8 mouse cellular contexts compared by ENCODE assay signal in the genomic region with DNA sequence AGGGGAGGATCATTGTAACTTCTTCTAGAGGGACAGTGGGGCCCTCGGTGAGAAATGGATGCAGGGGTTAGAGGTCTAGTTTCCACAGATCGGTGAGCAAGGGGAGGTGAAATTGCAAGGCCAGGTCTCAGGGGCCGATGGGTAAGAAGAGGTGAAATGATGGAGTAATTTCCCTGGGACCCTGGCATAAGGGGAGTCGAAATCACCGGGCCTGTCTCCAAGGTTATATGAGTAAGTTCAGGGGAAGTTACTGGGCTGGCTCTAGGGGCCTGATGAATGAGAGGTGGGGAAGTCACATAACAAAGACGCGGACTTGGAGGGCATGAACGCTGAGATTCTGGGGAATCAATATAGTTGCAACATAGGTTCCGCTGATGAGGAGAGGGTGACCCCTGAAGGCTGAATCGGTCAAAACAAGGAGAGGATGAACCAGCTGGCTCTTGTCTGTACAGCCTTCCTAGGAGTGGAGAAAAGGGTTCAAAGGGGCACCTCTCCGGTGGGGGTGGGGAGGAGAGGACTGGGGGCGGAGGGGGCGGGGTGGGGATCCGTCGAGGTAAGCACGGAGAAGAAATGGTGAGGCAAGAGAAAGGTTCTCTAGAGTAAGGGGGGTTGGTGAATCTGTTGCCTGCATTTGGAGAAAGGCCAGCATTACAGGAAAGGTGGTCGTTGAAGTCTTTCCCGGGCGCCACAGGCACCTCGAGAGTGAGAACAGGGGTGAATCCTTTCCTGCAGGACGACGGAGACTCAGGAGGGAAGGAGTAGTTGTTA. TPM values are rescaled to one million over a fixed set of nuclear protein-coding genes. Genes with fewer than 3 reads are reported as not detected.
DNase-seq lines count a peak whose midpoint lies in the region; ATAC-seq and TF ChIP-seq lines count a peak whose summit lies in the region.

No protein-coding gene starts in this region.

- H3K4me1 ChIP-seq in bone marrow, adult 2 months (ENCODE audit: control insufficient read depth, insufficient read depth, low read length) = no peaks in the 10 kb centered on the region; the same call in 1 of the 2 replicates
- peaks cover 3% of the 10 kb centered on the region; the same call in 1 of the 2 replicates for H3K4me1 ChIP-seq in embryonic fibroblast, embryonic 13.5 days (ENCODE audit: control insufficient read depth, insufficient read depth, low read length)
- H3K4me1 ChIP-seq in hindbrain, embryonic 13.5 days (replicated peaks) = peaks cover 20% of the 10 kb centered on the region
- peaks cover 17% of the 10 kb centered on the region; the same call in 1 of the 2 replicates for H3K4me1 ChIP-seq in midbrain, embryonic 15.5 days
- H3K4me1 ChIP-seq in thymus, adult 2 months (replicated peaks; ENCODE audit: control insufficient read depth, insufficient read depth, low read length) = peaks cover 11% of the 10 kb centered on the region

- TF ChIP-seq POLR2A in bone marrow, adult 2 months (IDR thresholded peaks at IDR 0.05; ENCODE audit: borderline replicate concordance, control insufficient read depth, low read depth, low read length) = no peak
- TF ChIP-seq POLR2A in embryonic fibroblast, embryonic 13.5 days (IDR thresholded peaks at IDR 0.05; ENCODE audit: low read depth, low read length) = no peak
- no peak for TF ChIP-seq POLR2A in thymus, adult 2 months (IDR thresholded peaks at IDR 0.05; ENCODE audit: control insufficient read depth, extremely low read depth, insufficient read depth, low read length, poor library complexity)

- H3K4me2 ChIP-seq in hindbrain, embryonic 13.5 days = peak overlapping the region; percentile 71
- peak overlapping the region; percentile 65 for H3K4me2 ChIP-seq in midbrain, embryonic 15.5 days

- no peaks in the 10 kb centered on the region for H3K9me3 ChIP-seq in hindbrain, embryonic 13.5 days
- no peaks in the 10 kb centered on the region for H3K9me3 ChIP-seq in midbrain, embryonic 15.5 days

- peak overlapping the region; percentile 72 for H3K9ac ChIP-seq in hindbrain, embryonic 13.5 days
- peak overlapping the region; percentile 54 for H3K9ac ChIP-seq in midbrain, embryonic 15.5 days

- intact Hi-C loops in heart, postnatal 25 days (cut with DNase I) = loop anchor here (2.0 kb wide), 1 partner anchor 20 kb away; no protein-coding TSS in a partner anchor

- WGBS in bone marrow, adult 2 months = 7% methylated on average over 22 of the region's 22 CpGs
- 10% methylated on average over 22 of the region's 22 CpGs for WGBS in hindbrain, embryonic 13.5 days
- 10% methylated on average over 22 of the region's 22 CpGs for WGBS in midbrain, embryonic 15.5 days
- 13% methylated on average over 22 of the region's 22 CpGs for WGBS in thymus, adult 2 months

- H3K4me3 ChIP-seq in bone marrow, adult 2 months (replicated peaks; ENCODE audit: control insufficient read depth, low read depth, low read length) = peak overlapping the region; percentile 50
- peak overlapping the region; percentile 60 for H3K4me3 ChIP-seq in embryonic fibroblast, embryonic 13.5 days (ENCODE audit: insufficient read depth, low read length)
- peak overlapping the region; percentile 59 for H3K4me3 ChIP-seq in hindbrain, embryonic 13.5 days
- H3K4me3 ChIP-seq in midbrain, embryonic 15.5 days = peak overlapping the region; percentile 67
- peak overlapping the region; percentile 87 for H3K4me3 ChIP-seq in thymus, adult 2 months (ENCODE audit: control insufficient read depth, insufficient read depth, low read length)

- H3K27me3 ChIP-seq in hindbrain, embryonic 13.5 days = no peaks in the 10 kb centered on the region
- no peaks in the 10 kb centered on the region for H3K27me3 ChIP-seq in midbrain, embryonic 15.5 days (replicated peaks)
- no peaks in the 10 kb centered on the region for H3K27me3 ChIP-seq in thymus, adult 2 months (ENCODE audit: control insufficient read depth, insufficient read depth, low read length)

- DNase-seq in heart, adult 11 months = peak; percentile 92
- DNase-seq in heart, postnatal 25 days (ENCODE audit: low spot score) = no peak
- DNase-seq in liver = peak; percentile 40
- peak; percentile 73 for DNase-seq in thymus, adult 2 months

- H3K27ac ChIP-seq in bone marrow, adult 2 months (ENCODE audit: control insufficient read depth, insufficient read depth, low read depth, low read length, poor library complexity) = peak overlapping the region; percentile 81
- peak overlapping the region; percentile 93 for H3K27ac ChIP-seq in embryonic fibroblast, embryonic 13.5 days (ENCODE audit: insufficient read depth, low read length)
- H3K27ac ChIP-seq in hindbrain, embryonic 13.5 days = peak overlapping the region; percentile 93
- peak overlapping the region; percentile 85 for H3K27ac ChIP-seq in midbrain, embryonic 15.5 days
- H3K27ac ChIP-seq in thymus, adult 2 months (ENCODE audit: control insufficient read depth, insufficient read depth, low read length) = peak overlapping the region; percentile 96

- peak; percentile 26; the same call in 1 of the 2 replicates for TF ChIP-seq CTCF in bone marrow, adult 2 months (IDR thresholded peaks at IDR 0.05; ENCODE audit: control insufficient read depth, insufficient read depth, low read length)
- 0 out of 2 replicates have a peak, but pooled peaks have one; percentile 11 for TF ChIP-seq CTCF in embryonic fibroblast, embryonic 13.5 days (IDR thresholded peaks at IDR 0.05; ENCODE audit: borderline replicate concordance, insufficient read depth, low read length)
- TF ChIP-seq CTCF in thymus, adult 2 months (IDR thresholded peaks at IDR 0.05; ENCODE audit: borderline replicate concordance, control insufficient read depth, extremely low read depth, insufficient read depth, low read length, poor library complexity) = no peak

- ATAC-seq in hindbrain, embryonic 13.5 days (ENCODE audit: low FRiP score) = peak; percentile 54
- ATAC-seq in midbrain, embryonic 15.5 days (replicated peaks) = peak; percentile 58

- peaks cover 8% of the 10 kb centered on the region for H3K36me3 ChIP-seq in hindbrain, embryonic 13.5 days
- H3K36me3 ChIP-seq in midbrain, embryonic 15.5 days (replicated peaks) = no peaks in the 10 kb centered on the region
- peaks cover 3% of the 10 kb centered on the region for H3K36me3 ChIP-seq in thymus, adult 2 months (ENCODE audit: control insufficient read depth, insufficient read depth, low read length)

RNA-seq across cellular contexts. Expression of gene Nsun4, which starts 1.0 kb away (rescaled TPM):
- total RNA-seq in heart, postnatal 25 days (2021) = 10 to 100 TPM; 24.5 to 27.9 TPM
- polyA plus RNA-seq in bone marrow, adult 2 months (2011; ENCODE audit: insufficient read depth, insufficient read length, low replicate concordance, missing spikeins) = 5.8 and 13.0 TPM in 2 replicates
- polyA plus RNA-seq in embryonic fibroblast, embryonic 13.5 days (2011; ENCODE audit: insufficient read length, low read depth, missing spikeins) = 13.0 and 17.6 TPM in 2 replicates
- polyA plus RNA-seq in hindbrain, embryonic 13.5 days (2015; fragmentation: Nextera tagmentation; extraction: Ambion mirVana) = 13.8 and 15.7 TPM in 2 replicates
- polyA plus RNA-seq in midbrain, embryonic 15.5 days (2015; fragmentation: Nextera tagmentation; extraction: Ambion mirVana) = 12.3 and 13.5 TPM in 2 replicates
- polyA plus RNA-seq in thymus, adult 2 months (2012; rRNA removed) = 15.9 and 19.1 TPM in 2 replicates

RNA-seq across cellular contexts. Expression of gene Uqcrh, which starts 22.2 kb away (rescaled TPM):
- 1,000 to 10,000 TPM; 1,988 to 2,066 TPM for total RNA-seq in heart, postnatal 25 days (2021)
- polyA plus RNA-seq in bone marrow, adult 2 months (2011; ENCODE audit: insufficient read depth, insufficient read length, low replicate concordance, missing spikeins) = 449 and 551 TPM in 2 replicates
- polyA plus RNA-seq in embryonic fibroblast, embryonic 13.5 days (2011; ENCODE audit: insufficient read length, low read depth, missing spikeins) = 360 and 404 TPM in 2 replicates
- 441 and 446 TPM in 2 replicates for polyA plus RNA-seq in hindbrain, embryonic 13.5 days (2015; fragmentation: Nextera tagmentation; extraction: Ambion mirVana)
- 406 and 430 TPM in 2 replicates for polyA plus RNA-seq in midbrain, embryonic 15.5 days (2015; fragmentation: Nextera tagmentation; extraction: Ambion mirVana)
- polyA plus RNA-seq in thymus, adult 2 months (2012; rRNA removed) = 133 and 213 TPM in 2 replicates

RNA-seq across cellular contexts. Expression of gene Lrrc41, which starts 22.4 kb away (rescaled TPM):
- 10 to 100 TPM; 24.6 to 29.4 TPM for total RNA-seq in heart, postnatal 25 days (2021)
- polyA plus RNA-seq in bone marrow, adult 2 months (2011; ENCODE audit: insufficient read depth, insufficient read length, low replicate concordance, missing spikeins) = 8.2 and 11.4 TPM in 2 replicates
- 71.6 and 81.9 TPM in 2 replicates for polyA plus RNA-seq in embryonic fibroblast, embryonic 13.5 days (2011; ENCODE audit: insufficient read length, low read depth, missing spikeins)
- 66.4 and 68.5 TPM in 2 replicates for polyA plus RNA-seq in hindbrain, embryonic 13.5 days (2015; fragmentation: Nextera tagmentation; extraction: Ambion mirVana)
- 74.4 and 74.5 TPM in 2 replicates for polyA plus RNA-seq in midbrain, embryonic 15.5 days (2015; fragmentation: Nextera tagmentation; extraction: Ambion mirVana)
- 66.1 and 67.1 TPM in 2 replicates for polyA plus RNA-seq in thymus, adult 2 months (2012; rRNA removed)

RNA-seq across cellular contexts. Expression of gene Faah, which starts 35.0 kb away (rescaled TPM):
- under 1 TPM; 0.13 to 0.17 TPM for total RNA-seq in heart, postnatal 25 days (2021)
- 1.3 and 5.1 TPM in 2 replicates for polyA plus RNA-seq in bone marrow, adult 2 months (2011; ENCODE audit: insufficient read depth, insufficient read length, low replicate concordance, missing spikeins)
- polyA plus RNA-seq in embryonic fibroblast, embryonic 13.5 days (2011; ENCODE audit: insufficient read length, low read depth, missing spikeins) = not detected in 2 replicates
- polyA plus RNA-seq in hindbrain, embryonic 13.5 days (2015; fragmentation: Nextera tagmentation; extraction: Ambion mirVana) = 13.0 and 13.3 TPM in 2 replicates
- polyA plus RNA-seq in midbrain, embryonic 15.5 days (2015; fragmentation: Nextera tagmentation; extraction: Ambion mirVana) = 26.3 and 26.7 TPM in 2 replicates
- polyA plus RNA-seq in thymus, adult 2 months (2012; rRNA removed) = 77.2 and 88.1 TPM in 2 replicates
